Mouse (Mus musculus) layer of hippocampus, postnatal 10 days (tissue): ENCODE data around the gene Trap1a. TPM values are rescaled to one million over a fixed set of nuclear protein-coding genes. Genes with fewer than 3 reads are reported as not detected.
"Not testable (repeated sequence)": the region's sequence is repeated elsewhere in the genome, so short reads cannot be mapped to it uniquely, and the experiment has no call there.

ENCODE experiments used
- DNase-seq, 2 experiments: peaks; one replicate each; pipeline ENCODE4 v3.0.0; 2021; ENCODE audit warnings: low spot score in 2 of 2
- long read RNA-seq: library from polyadenylated mRNA; stranded (forward); transcript quantifications from one replicate; pipeline ENCODE4 v2.0.0, GENCODE M21; 2023
- total RNA-seq, 2 experiments: library from RNA; stranded (reverse); gene quantifications; 2 replicates each; pipeline ENCODE4 v1.2.3; 2021

Gene Trap1a
- not detected for total RNA-seq
- long read RNA-seq, result 0 reads

GRCm38 (mm10) chrX:139333263-139333994 lies at the start of gene Trap1a:
TSS of gene Trap1a (plus strand) at chrX:139333683.
- DNase-seq, result no peak

- no peak for DNase-seq
These were observed 40.4 kb upstream of the Trap1a start for GRCm38 (mm10) chrX:139293114-139293513.

GRCm38 (mm10) chrX:139295325-139295724 lies 38.2 kb upstream of the Trap1a start:
- DNase-seq, result no peak

GRCm38 (mm10) chrX:139317356-139317755 lies 16.1 kb upstream of the Trap1a start:
- not testable (repeated sequence) for DNase-seq

GRCm38 (mm10) chrX:139332583-139332982 lies 900 bp upstream of the Trap1a start:
- DNase-seq, result no peak

- DNase-seq, result no peak
These were observed 1.3 kb downstream of the Trap1a start for GRCm38 (mm10) chrX:139334504-139335418.

GRCm38 (mm10) chrX:139335419-139336074 lies 2.1 kb downstream of the Trap1a start:
- no peak for DNase-seq

- DNase-seq, result no peak
These were observed 6.1 kb downstream of the Trap1a start for GRCm38 (mm10) chrX:139339553-139339952.

- no peak for DNase-seq
These were observed 7.7 kb downstream of the Trap1a start for GRCm38 (mm10) chrX:139341185-139341584.

GRCm38 (mm10) chrX:139352192-139352772 lies 18.8 kb downstream of the Trap1a start:
- no peak for DNase-seq

GRCm38 (mm10) chrX:139357639-139358260 lies 24.3 kb downstream of the Trap1a start:
- DNase-seq, result no peak

- DNase-seq, result no peak
These were observed 24.9 kb downstream of the Trap1a start for GRCm38 (mm10) chrX:139358361-139358760.

- DNase-seq, result no peak
These were observed 33.5 kb downstream of the Trap1a start for GRCm38 (mm10) chrX:139366837-139367528.

GRCm38 (mm10) chrX:139367529-139367908 lies 34.0 kb downstream of the Trap1a start:
- no peak for DNase-seq

- DNase-seq, result peak; percentile 12 to 41
These were observed 35.6 kb downstream of the Trap1a start for GRCm38 (mm10) chrX:139369122-139369521.

- no peak for DNase-seq
These were observed 39.2 kb downstream of the Trap1a start for GRCm38 (mm10) chrX:139372665-139373064.
